ENCODE assay signal across 34 mouse cellular contexts in genomic region chr1:92647026-92647425, GRCm38 (mm10). TPM values are rescaled to one million over a fixed set of nuclear protein-coding genes. Genes with fewer than 3 reads are reported as not detected.
"Had no signal": no experiment of that assay in that cellular context is flagged by ENCODE, and none has a peak within 500 bp of the region (broad histone marks: within the 10 kb centered on the region; RNA-seq: fewer than 3 reads in every experiment).

No protein-coding gene starts in this region.

- DNase-seq: gastrocnemius, postnatal 25 days had no signal

- H3K9ac ChIP-seq: heart, embryonic 12.5 days; hindbrain, embryonic 12.5 days; hindbrain, embryonic 14.5 days; intestine, embryonic 15.5 days; limb, embryonic 12.5 days; liver, embryonic 12.5 days; liver, embryonic 14.5 days had no signal

- H3K27ac ChIP-seq: gastrocnemius, adult 2 months; hindbrain, embryonic 10.5 days; hindbrain, embryonic 12.5 days; hindbrain, embryonic 14.5 days; intestine, embryonic 15.5 days; left cerebral cortex, adult 2 months; limb, embryonic 10.5 days; limb, embryonic 12.5 days; liver, embryonic 12.5 days; liver, embryonic 14.5 days had no signal

- ATAC-seq: intestine, postnatal 0 days had no signal

- H3K27me3 ChIP-seq: intestine, embryonic 15.5 days had no signal

- H3K9me3 ChIP-seq: heart, embryonic 12.5 days; hindbrain, embryonic 10.5 days; hindbrain, embryonic 12.5 days; intestine, embryonic 15.5 days; limb, embryonic 10.5 days; limb, embryonic 12.5 days; liver, embryonic 12.5 days had no signal

- H3K36me3 ChIP-seq: heart, embryonic 12.5 days; hindbrain, embryonic 10.5 days; hindbrain, embryonic 12.5 days; intestine, embryonic 15.5 days; limb, embryonic 10.5 days; limb, embryonic 12.5 days; liver, embryonic 12.5 days had no signal

- H3K4me3 ChIP-seq: heart, embryonic 12.5 days; hindbrain, embryonic 12.5 days; intestine, embryonic 15.5 days; left cerebral cortex, adult 2 months; limb, embryonic 10.5 days; limb, embryonic 12.5 days; liver, embryonic 12.5 days had no signal

- H3K4me2 ChIP-seq: hindbrain, embryonic 12.5 days; hindbrain, embryonic 14.5 days had no signal

RNA-seq across cellular contexts. Expression of gene Otos, which starts 1.6 kb away (rescaled TPM):
- total RNA-seq: gastrocnemius, adult 2 months; gastrocnemius, postnatal 25 days; heart, adult 8-10 months; heart, postnatal 10 days; heart, postnatal 25 days; heart, postnatal 4 days; left cerebral cortex, adult 2 months; left cerebral cortex, postnatal 14 days; left cerebral cortex, postnatal 36 days; liver, adult 2 months had no signal
- polyA plus RNA-seq: heart, embryonic 12.5 days; heart, embryonic 14.5 days; hindbrain, embryonic 12.5 days; hindbrain, embryonic 14.5 days; intestine, postnatal 0 days; limb, embryonic 10.5 days; limb, embryonic 12.5 days; liver, adult 2 months had no signal

RNA-seq across cellular contexts. Expression of gene Olfr12, which starts 29.4 kb away (rescaled TPM):
- total RNA-seq: gastrocnemius, adult 2 months; gastrocnemius, postnatal 10 days; gastrocnemius, postnatal 25 days; gastrocnemius, postnatal 4 days; granulocyte monocyte progenitor cell, adult 5-6 weeks; heart, adult 8-10 months; heart, postnatal 10 days; heart, postnatal 25 days; heart, postnatal 4 days; layer of hippocampus, postnatal 10 days; left cerebral cortex, adult 2 months; left cerebral cortex, postnatal 14 days; left cerebral cortex, postnatal 36 days; liver, adult 2 months had no signal
- polyA plus RNA-seq: heart, embryonic 12.5 days; heart, embryonic 14.5 days; heart, embryonic 16.5 days; hindbrain, embryonic 12.5 days; hindbrain, embryonic 14.5 days; hindbrain, embryonic 16.5 days; inflammation-experienced regulatory T-cells, adult 6 months; intestine, embryonic 15.5 days; intestine, postnatal 0 days; kidney, embryonic 14.5 days; kidney, embryonic 16.5 days; limb, embryonic 10.5 days; limb, embryonic 12.5 days; limb, embryonic 14.5 days; liver, adult 2 months; liver, embryonic 12.5 days; liver, embryonic 14.5 days; liver, embryonic 16.5 days had no signal

RNA-seq across cellular contexts. Expression of gene Olfr1410, which starts 41.4 kb away (rescaled TPM):
- total RNA-seq: gastrocnemius, adult 2 months; gastrocnemius, postnatal 10 days; gastrocnemius, postnatal 25 days; gastrocnemius, postnatal 4 days; granulocyte monocyte progenitor cell, adult 5-6 weeks; heart, adult 8-10 months; heart, postnatal 10 days; heart, postnatal 25 days; heart, postnatal 4 days; layer of hippocampus, adult 2 months; layer of hippocampus, postnatal 10 days; layer of hippocampus, postnatal 25 days; left cerebral cortex, adult 2 months; left cerebral cortex, postnatal 14 days; left cerebral cortex, postnatal 36 days; liver, adult 2 months had no signal
- polyA plus RNA-seq: heart, embryonic 12.5 days; heart, embryonic 14.5 days; heart, embryonic 16.5 days; hindbrain, embryonic 10.5 days; hindbrain, embryonic 12.5 days; hindbrain, embryonic 14.5 days; hindbrain, embryonic 16.5 days; inflammation-experienced regulatory T-cells, adult 6 months; intestine, embryonic 15.5 days; intestine, postnatal 0 days; kidney, embryonic 14.5 days; kidney, embryonic 16.5 days; limb, embryonic 10.5 days; limb, embryonic 12.5 days; limb, embryonic 14.5 days; liver, adult 2 months; liver, embryonic 12.5 days; liver, embryonic 14.5 days; liver, embryonic 16.5 days had no signal

RNA-seq across cellular contexts. Expression of gene Olfr1411, which starts 52.8 kb away (rescaled TPM):
- total RNA-seq: gastrocnemius, adult 2 months; gastrocnemius, postnatal 10 days; gastrocnemius, postnatal 25 days; gastrocnemius, postnatal 4 days; granulocyte monocyte progenitor cell, adult 5-6 weeks; heart, adult 8-10 months; heart, postnatal 10 days; heart, postnatal 25 days; heart, postnatal 4 days; layer of hippocampus, adult 2 months; layer of hippocampus, postnatal 10 days; layer of hippocampus, postnatal 25 days; left cerebral cortex, adult 2 months; left cerebral cortex, postnatal 14 days; left cerebral cortex, postnatal 36 days; liver, adult 2 months had no signal
- polyA plus RNA-seq: heart, embryonic 12.5 days; heart, embryonic 14.5 days; heart, embryonic 16.5 days; hindbrain, embryonic 10.5 days; hindbrain, embryonic 12.5 days; hindbrain, embryonic 14.5 days; hindbrain, embryonic 16.5 days; inflammation-experienced regulatory T-cells, adult 6 months; intestine, embryonic 15.5 days; intestine, postnatal 0 days; kidney, embryonic 14.5 days; kidney, embryonic 16.5 days; limb, embryonic 10.5 days; limb, embryonic 12.5 days; limb, embryonic 14.5 days; liver, adult 2 months; liver, embryonic 12.5 days; liver, embryonic 14.5 days; liver, embryonic 16.5 days had no signal
